Comparison of ENCODE assay signal across 1 mouse cellular context in the genomic region with DNA sequence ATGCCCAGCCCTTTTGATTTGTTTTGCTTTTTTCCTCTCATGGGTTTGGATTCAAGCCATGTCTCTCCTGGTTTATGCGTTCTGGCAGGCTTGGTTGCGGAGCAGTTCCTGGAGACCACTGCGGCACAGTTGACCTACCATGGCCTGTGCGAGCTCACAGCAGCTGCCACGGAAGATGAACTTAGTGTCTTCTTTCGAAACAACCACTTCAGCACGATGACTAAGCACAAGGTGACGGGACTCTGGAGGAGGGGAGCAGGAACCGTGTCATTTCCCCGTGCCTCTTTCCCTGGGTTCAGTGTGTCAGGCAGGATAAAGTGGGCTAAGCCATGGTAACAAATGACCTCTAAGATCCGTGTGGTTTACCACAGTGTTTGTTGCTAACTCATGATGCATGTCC.
TF ChIP-seq lines count a peak whose summit lies in the region.

No protein-coding gene starts in this region.

TF ChIP-seq in MEL, 35 proteins besides CTCF, POLR2A, EP300 and RAD21:
- TF ChIP-seq TCF12 (IDR thresholded peaks at IDR 0.05; ENCODE audit: low read depth, low read length) (no peak), SIN3A (IDR thresholded peaks at IDR 0.05; ENCODE audit: low read length) (no peak), GATA1 (IDR thresholded peaks at IDR 0.05; ENCODE audit: low read depth, low read length) (no peak), CHD2 (IDR thresholded peaks at IDR 0.05; ENCODE audit: low read length) (no peak), ZC3H11A (IDR thresholded peaks at IDR 0.05; ENCODE audit: low read depth, low read length) (no peak), MXI1 (IDR thresholded peaks at IDR 0.05; ENCODE audit: low read depth, low read length) (no peak), JUND (IDR thresholded peaks at IDR 0.05; ENCODE audit: low read depth, low read length) (no peak), ZNF384 (IDR thresholded peaks at IDR 0.05; ENCODE audit: low read depth, low read length) (no peak), ZMIZ1 (IDR thresholded peaks at IDR 0.05; ENCODE audit: low read depth, low read length) (no peak; the same call in 1 of the 2 replicates), MAZ (IDR thresholded peaks at IDR 0.05; ENCODE audit: low read depth, low read length) (no peak), MEF2A (IDR thresholded peaks at IDR 0.05; ENCODE audit: extremely low read depth, insufficient replicate concordance, low read depth, low read length, poor library complexity, severe bottlenecking) (no peak), E2F4 (IDR thresholded peaks at IDR 0.05; ENCODE audit: borderline replicate concordance, low read depth, low read length) (no peak), ETS1 (IDR thresholded peaks at IDR 0.05; ENCODE audit: low read depth, low read length) (no peak), TBP (IDR thresholded peaks at IDR 0.05; ENCODE audit: low read depth, low read length) (no peak), SMC3 (IDR thresholded peaks at IDR 0.05; ENCODE audit: low read depth, low read length) (no peak)
